Mouse (Mus musculus): Measurements from ENCODE around the gene Rad51b. TPM values are rescaled to one million over a fixed set of nuclear protein-coding genes. Genes with fewer than 3 reads are reported as not detected.

The Rad51b gene
- polyA plus RNA-seq, 1 experiment from 2014 or later = 4.3 TPM

DNA sequence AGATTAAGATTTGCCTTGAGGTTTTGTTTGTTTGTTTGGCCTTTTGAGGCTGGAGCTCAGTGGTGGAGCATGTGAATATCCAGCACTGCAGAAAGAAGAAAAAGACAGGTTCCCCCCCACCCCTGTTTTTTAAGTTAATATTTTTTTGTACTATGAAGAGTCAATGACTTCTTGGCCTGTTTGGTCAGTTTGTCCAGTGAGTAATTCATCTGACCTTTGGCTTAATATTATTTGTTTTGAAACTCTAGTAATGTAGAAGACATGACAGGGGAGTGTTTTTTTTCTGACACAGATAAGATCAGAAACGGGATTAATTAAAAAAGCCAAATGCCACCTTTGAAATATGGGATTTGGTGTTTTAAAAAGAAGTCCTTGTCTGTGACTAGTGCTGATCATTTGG lies 107.4 kb downstream of the Rad51b start:
- ATAC-seq (ENCODE audit: insufficient read depth) = no peak
- no peak overlapping the region for H3K9ac ChIP-seq
- no peaks in the 10 kb centered on the region for H3K27me3 ChIP-seq
- H3K4me1 ChIP-seq (replicated peaks) = no peaks in the 10 kb centered on the region
- H3K27ac ChIP-seq (replicated peaks) = no peak overlapping the region
- no peak overlapping the region for H3K4me3 ChIP-seq (replicated peaks)
- no peaks in the 10 kb centered on the region for H3K36me3 ChIP-seq (replicated peaks)
- no peaks in the 10 kb centered on the region for H3K9me3 ChIP-seq (replicated peaks)
- H3K4me2 ChIP-seq = no peak overlapping the region
- 36% methylated on average over 1 of the region's 1 CpGs for WGBS (ENCODE audit: insufficient replicate concordance)

DNA sequence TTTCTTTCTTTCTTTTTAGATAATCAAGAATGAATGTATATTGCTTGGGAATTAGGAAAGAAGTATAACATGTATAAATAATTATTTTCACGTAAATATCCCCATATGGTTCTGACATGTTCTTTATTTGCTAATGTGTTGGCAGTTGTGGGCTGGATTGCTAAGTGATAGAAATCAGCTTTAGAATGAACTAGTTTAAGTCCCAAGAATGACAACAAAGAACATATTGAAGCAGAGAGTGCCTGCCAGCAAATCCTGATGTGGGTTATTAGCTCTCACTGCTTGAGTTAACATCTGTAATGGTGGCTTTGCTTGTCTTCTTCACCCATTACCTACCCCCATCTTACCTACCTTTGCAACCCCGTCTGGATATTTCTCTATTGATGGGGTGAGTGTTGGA lies 111.6 kb downstream of the Rad51b start:
- 72% methylated on average over 2 of the region's 2 CpGs for WGBS (ENCODE audit: insufficient replicate concordance)
- Histone ChIP-seq H3K4me3 (replicated peaks) (no peak overlapping the region), H3K36me3 (replicated peaks) (no peaks in the 10 kb centered on the region), H3K27me3 (no peaks in the 10 kb centered on the region), H3K4me1 (replicated peaks) (no peaks in the 10 kb centered on the region), H3K4me2 (no peak overlapping the region), H3K27ac (replicated peaks) (no peak overlapping the region), H3K9ac (no peak overlapping the region), H3K9me3 (replicated peaks) (no peaks in the 10 kb centered on the region)
- ATAC-seq (ENCODE audit: insufficient read depth) = no peak

DNA sequence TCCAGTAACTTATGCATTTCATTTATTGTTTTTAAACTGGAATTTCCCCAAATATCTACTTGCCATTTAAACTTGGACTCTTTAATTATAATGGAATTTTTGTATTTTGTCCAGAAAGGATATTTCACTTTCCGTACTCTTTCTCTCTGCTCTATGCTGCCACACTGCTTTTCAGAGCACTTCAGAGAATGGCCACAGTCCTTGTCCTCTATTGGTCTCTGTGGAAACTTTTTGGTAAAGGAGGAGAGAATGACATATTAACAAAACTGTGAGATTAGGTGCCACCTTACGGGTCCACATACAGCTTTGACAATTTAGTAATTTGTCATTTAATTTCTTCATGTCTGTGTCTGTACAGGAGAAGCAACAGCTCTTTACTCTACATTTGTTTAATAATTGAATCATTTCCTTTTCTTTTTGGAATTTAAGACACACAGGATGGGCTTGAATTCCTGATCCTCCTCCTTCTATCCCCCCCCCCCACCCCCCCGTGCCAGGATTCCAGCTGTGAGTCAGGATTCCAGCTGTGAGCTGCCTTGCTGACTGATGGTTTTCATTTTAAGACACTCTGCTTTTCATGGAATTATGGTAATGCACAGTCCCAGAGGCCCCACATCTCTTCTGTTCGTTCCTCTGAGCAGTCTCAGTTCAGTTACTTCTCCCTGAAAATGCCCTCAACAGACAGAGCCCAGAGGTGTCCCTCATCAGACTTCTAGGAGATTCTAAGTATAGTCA lies 112.2 kb downstream of the Rad51b start:
- H3K27me3 ChIP-seq = no peaks in the 10 kb centered on the region
- no peak overlapping the region for H3K9ac ChIP-seq
- H3K4me1 ChIP-seq (replicated peaks) = no peaks in the 10 kb centered on the region
- H3K36me3 ChIP-seq (replicated peaks) = no peaks in the 10 kb centered on the region
- no peak overlapping the region for H3K4me2 ChIP-seq
- H3K4me3 ChIP-seq (replicated peaks) = no peak overlapping the region
- WGBS (ENCODE audit: insufficient replicate concordance) = 64% methylated on average over 4 of the region's 4 CpGs
- H3K9me3 ChIP-seq (replicated peaks) = no peaks in the 10 kb centered on the region
- no peak overlapping the region for H3K27ac ChIP-seq (replicated peaks)
- no peak for ATAC-seq (ENCODE audit: insufficient read depth)

DNA sequence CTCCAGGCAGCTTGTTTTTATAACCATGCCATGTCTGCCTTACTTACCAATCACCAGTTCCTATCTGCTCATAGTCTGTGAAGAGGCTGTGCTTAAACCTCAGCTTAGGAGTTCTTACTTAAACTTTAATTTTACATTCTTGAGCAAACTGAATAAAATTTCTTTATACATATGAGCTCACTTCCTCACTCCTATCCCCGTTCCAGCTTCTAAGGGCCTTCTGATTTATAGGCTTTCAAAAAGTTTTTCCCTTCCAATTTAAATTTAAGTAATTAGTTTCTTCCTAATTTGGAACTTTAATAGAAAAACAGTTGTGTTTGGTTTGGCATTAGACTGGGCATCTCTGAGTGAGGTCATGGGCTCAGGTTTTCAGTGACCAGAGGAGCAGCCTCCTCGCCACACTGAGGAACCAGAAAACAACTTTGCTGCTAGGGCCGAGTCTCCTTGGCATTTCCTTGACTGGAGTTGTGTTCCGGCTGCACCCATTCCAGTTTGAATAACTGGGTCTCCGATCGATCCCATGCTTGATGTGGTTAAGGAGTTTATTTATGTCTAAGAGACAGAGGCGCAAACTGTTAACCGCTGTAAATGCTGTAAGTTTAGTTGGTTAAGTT lies 115.9 kb downstream of the Rad51b start:
- ATAC-seq (ENCODE audit: insufficient read depth) = no peak
- Histone ChIP-seq H3K9ac (no peak overlapping the region), H3K9me3 (replicated peaks) (no peaks in the 10 kb centered on the region), H3K4me3 (replicated peaks) (no peak overlapping the region), H3K27ac (replicated peaks) (no peak overlapping the region), H3K36me3 (replicated peaks) (no peaks in the 10 kb centered on the region), H3K27me3 (no peaks in the 10 kb centered on the region), H3K4me1 (replicated peaks) (no peaks in the 10 kb centered on the region), H3K4me2 (no peak overlapping the region)
- WGBS (ENCODE audit: insufficient replicate concordance) = 73% methylated on average over 8 of the region's 8 CpGs

DNA sequence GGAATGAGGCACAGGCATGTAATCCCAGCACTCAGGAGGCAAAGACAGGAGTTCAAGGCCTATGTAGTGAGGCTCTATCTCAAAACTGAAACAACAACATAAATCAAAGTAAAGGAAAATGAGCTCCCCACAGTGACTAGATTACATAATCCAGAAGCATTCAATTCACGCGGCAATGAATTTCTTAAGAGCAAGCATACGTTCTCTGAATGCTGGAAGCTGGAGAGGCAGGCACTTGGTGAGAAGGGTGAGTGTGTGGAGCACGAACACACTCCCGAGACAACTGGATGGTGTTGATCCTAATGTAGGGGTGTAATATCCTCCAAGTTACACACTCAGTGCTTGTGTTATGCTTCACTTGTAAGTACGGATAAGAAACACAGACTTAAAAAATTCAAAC lies 120.3 kb downstream of the Rad51b start:
- 75% methylated on average over 6 of the region's 6 CpGs for WGBS (ENCODE audit: insufficient replicate concordance)
- no peaks in the 10 kb centered on the region for H3K4me1 ChIP-seq (replicated peaks)
- no peak overlapping the region for H3K27ac ChIP-seq (replicated peaks)
- H3K9me3 ChIP-seq (replicated peaks) = no peaks in the 10 kb centered on the region
- no peak overlapping the region for H3K4me2 ChIP-seq
- no peak overlapping the region for H3K9ac ChIP-seq
- no peak for ATAC-seq (ENCODE audit: insufficient read depth)
- no peaks in the 10 kb centered on the region for H3K36me3 ChIP-seq (replicated peaks)
- no peaks in the 10 kb centered on the region for H3K27me3 ChIP-seq
- H3K4me3 ChIP-seq (replicated peaks) = no peak overlapping the region

DNA sequence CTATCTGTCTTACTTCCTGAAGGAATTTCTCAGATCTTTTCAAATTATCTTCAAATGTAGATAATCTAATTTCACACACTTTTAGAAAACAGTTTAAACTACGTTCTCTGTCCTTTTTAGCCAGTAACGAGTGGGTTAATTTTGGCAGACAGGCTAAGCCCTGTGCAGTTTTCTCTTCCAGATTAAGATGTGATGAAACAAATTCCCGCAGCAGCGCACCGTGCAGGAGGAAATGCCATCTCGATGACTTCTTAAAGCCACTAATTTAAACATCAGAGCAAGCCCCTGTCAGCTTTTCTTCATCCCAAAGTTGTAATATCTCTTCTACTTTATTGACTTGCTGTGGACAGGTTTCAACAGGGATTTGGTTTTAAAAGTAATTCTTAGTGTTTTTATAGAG lies 123.5 kb downstream of the Rad51b start:
- no peak overlapping the region for H3K4me2 ChIP-seq
- H3K27ac ChIP-seq (replicated peaks) = no peak overlapping the region
- H3K4me1 ChIP-seq (replicated peaks) = no peaks in the 10 kb centered on the region
- H3K9me3 ChIP-seq (replicated peaks) = no peaks in the 10 kb centered on the region
- 53% methylated on average over 6 of the region's 6 CpGs for WGBS (ENCODE audit: insufficient replicate concordance)
- no peak for ATAC-seq (ENCODE audit: insufficient read depth)
- H3K27me3 ChIP-seq = no peaks in the 10 kb centered on the region
- no peaks in the 10 kb centered on the region for H3K36me3 ChIP-seq (replicated peaks)
- no peak overlapping the region for H3K4me3 ChIP-seq (replicated peaks)
- H3K9ac ChIP-seq = no peak overlapping the region

DNA sequence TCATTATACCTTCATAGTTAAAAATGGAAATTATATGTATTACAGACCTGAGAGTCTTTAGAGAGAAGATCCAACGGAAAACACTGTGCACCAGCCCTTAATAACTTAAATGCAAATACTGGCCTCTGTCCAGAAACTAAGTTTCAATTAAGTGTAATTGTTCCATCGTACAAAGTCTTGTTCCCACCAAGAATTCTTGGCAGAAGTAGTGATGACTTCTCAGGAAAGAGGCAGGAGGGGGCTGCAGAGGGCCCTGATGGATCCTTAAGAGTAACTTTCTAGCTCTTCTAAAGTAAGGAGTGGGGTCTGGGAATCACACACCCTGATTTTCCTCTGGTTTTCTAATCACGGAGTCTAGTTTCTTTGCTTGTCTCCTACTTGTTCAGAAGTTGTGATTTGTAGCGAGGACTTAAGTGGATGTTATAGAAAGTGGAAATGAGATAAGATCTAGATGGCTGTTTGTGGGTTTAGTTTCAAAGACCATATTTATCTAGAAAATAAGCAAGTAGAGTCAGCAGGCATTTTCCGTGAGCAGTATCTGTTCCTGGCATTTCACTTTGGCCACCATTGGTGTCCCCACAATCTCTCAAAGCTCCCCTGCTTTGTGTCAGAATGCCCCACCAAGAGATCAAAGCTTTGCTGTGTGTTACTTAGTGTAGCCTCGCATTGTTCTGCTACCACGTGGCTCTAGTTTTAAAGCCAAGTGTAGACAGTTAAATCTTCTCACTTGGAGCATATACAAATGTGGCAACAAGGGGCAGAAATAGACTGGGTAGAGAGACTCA lies 132.6 kb downstream of the Rad51b start:
- no peaks in the 10 kb centered on the region for H3K27me3 ChIP-seq
- H3K9ac ChIP-seq = no peak overlapping the region
- no peak overlapping the region for H3K4me3 ChIP-seq (replicated peaks)
- no peaks in the 10 kb centered on the region for H3K36me3 ChIP-seq (replicated peaks)
- ATAC-seq (ENCODE audit: insufficient read depth) = no peak
- H3K4me2 ChIP-seq = no peak overlapping the region
- H3K27ac ChIP-seq (replicated peaks) = no peak overlapping the region
- WGBS (ENCODE audit: insufficient replicate concordance) = 38% methylated on average over 7 of the region's 7 CpGs
- H3K9me3 ChIP-seq (replicated peaks) = no peaks in the 10 kb centered on the region
- H3K4me1 ChIP-seq (replicated peaks) = no peaks in the 10 kb centered on the region

DNA sequence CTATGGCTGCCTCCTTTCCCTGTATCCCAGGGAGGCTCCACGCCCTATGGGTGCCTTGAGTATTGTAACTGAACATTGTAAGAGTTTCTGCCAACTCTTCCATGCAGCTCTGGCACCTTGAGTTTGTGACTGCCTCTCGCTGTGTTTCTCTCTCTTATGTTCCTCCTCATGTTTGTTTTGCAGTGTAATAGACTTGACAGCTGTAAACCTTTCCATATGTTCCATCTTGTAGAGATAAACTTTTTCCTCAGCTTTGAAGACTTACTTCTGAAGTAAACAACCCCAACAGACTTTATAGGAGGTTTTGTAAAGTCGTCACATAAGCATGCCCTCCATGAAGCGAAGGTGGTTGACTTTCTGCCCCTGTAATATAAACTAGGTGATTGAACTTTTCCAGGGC lies 134.1 kb downstream of the Rad51b start:
- H3K4me1 ChIP-seq (replicated peaks) = peaks cover 6% of the 10 kb centered on the region; the same call in 1 of the 2 replicates
- no peaks in the 10 kb centered on the region for H3K9me3 ChIP-seq (replicated peaks)
- H3K36me3 ChIP-seq (replicated peaks) = no peaks in the 10 kb centered on the region
- no peak overlapping the region for H3K9ac ChIP-seq
- WGBS (ENCODE audit: insufficient replicate concordance) = 66% methylated on average over 4 of the region's 4 CpGs
- H3K27ac ChIP-seq (replicated peaks) = no peak overlapping the region
- H3K4me2 ChIP-seq = no peak overlapping the region
- H3K4me3 ChIP-seq (replicated peaks) = no peak overlapping the region
- no peaks in the 10 kb centered on the region for H3K27me3 ChIP-seq
- ATAC-seq (ENCODE audit: insufficient read depth) = no peak

DNA sequence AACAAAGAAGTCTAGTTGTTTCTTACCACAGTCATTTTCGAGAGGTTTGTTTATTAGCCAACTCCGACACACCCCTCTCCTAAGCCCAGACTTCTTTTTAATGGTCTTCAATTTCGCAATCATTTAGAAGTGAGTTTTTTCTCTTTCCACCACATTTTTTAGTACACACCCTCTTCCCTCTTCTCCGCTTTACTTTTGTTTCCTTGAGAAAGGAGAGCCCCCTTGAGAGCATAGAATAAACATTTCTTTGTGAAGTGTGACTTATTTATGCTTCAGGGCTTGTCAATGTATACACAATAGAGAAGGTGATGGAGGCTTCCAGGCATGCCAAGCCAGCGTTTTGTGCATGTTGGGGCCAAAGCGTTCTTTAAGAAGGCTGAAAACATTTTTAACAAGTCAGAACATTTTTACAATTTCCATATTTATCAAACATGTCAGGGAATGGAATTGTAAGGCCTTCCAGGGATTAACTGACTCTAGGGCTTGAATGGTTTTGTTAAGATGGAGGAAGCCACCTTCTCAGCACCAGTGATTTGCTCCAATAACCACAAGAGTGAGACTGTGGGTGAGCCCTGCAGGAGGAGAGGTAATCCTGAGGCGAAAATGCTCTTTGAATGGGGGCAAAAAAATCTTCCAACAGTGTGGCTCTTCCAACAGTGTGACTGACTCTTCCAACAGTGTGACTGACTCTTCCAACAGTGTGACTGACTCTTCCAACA lies 136.8 kb downstream of the Rad51b start:
- Histone ChIP-seq H3K4me2 (no peak overlapping the region), H3K27me3 (no peaks in the 10 kb centered on the region), H3K4me3 (replicated peaks) (no peak overlapping the region), H3K9me3 (replicated peaks) (no peaks in the 10 kb centered on the region), H3K9ac (no peak overlapping the region), H3K27ac (replicated peaks) (no peak overlapping the region), H3K36me3 (replicated peaks) (no peaks in the 10 kb centered on the region), H3K4me1 (replicated peaks) (peaks cover 6% of the 10 kb centered on the region; the same call in 1 of the 2 replicates)
- WGBS (ENCODE audit: insufficient replicate concordance) = 59% methylated on average over 7 of the region's 7 CpGs
- no peak for ATAC-seq (ENCODE audit: insufficient read depth)

DNA sequence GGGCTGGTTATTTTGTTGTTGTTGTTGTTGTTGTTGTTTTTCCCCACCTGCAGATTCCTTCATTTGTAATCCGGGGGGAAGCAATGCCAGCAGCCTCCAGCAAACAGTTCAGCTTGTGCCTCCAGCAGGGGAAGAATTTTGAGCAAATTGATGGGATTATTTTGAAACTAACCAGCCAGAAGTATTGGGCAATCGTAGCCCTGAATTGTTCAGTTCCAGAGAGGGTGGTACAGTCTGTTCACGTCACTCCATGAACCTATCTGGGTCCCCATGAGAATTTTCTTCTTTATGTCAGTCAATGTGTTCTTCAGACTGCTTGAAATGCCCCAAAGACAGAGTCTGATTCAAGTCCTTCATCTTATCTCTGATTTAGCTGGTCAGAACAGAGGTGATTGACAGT lies 138.4 kb downstream of the Rad51b start:
- no peak overlapping the region for H3K9ac ChIP-seq
- WGBS (ENCODE audit: insufficient replicate concordance) = 47% methylated on average over 3 of the region's 3 CpGs
- no peak overlapping the region for H3K4me2 ChIP-seq
- no peak for ATAC-seq (ENCODE audit: insufficient read depth)
- H3K27me3 ChIP-seq = no peaks in the 10 kb centered on the region
- H3K36me3 ChIP-seq (replicated peaks) = no peaks in the 10 kb centered on the region
- H3K4me1 ChIP-seq (replicated peaks) = peaks cover 6% of the 10 kb centered on the region; the same call in 1 of the 2 replicates
- no peak overlapping the region for H3K4me3 ChIP-seq (replicated peaks)
- no peaks in the 10 kb centered on the region for H3K9me3 ChIP-seq (replicated peaks)
- no peak overlapping the region for H3K27ac ChIP-seq (replicated peaks)

DNA sequence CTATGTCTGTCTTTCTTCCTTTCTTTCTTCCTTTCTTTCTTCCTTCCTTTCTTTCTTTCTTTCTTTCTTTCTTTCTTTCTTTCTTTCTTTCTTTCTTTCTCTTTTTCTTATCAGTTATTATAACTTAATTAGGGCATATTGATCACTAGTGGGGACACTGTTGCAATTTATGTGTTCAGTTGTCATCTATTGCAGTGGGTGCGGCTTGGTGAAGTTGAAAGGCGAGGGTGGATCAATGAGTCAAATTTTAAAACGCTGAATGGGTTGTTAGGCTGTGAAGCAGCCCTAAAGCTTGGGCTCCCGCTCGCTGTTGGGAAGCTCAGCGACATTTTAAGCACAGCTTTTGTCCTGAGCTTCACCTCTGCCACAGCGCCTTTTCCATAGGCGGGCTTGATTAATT lies 139.0 kb downstream of the Rad51b start:
- Histone ChIP-seq H3K4me3 (replicated peaks) (no peak overlapping the region), H3K36me3 (replicated peaks) (no peaks in the 10 kb centered on the region), H3K27me3 (no peaks in the 10 kb centered on the region), H3K9me3 (replicated peaks) (no peaks in the 10 kb centered on the region), H3K9ac (no peak overlapping the region), H3K27ac (replicated peaks) (no peak overlapping the region), H3K4me1 (replicated peaks) (peaks cover 6% of the 10 kb centered on the region; the same call in 1 of the 2 replicates), H3K4me2 (no peak overlapping the region)
- no peak for ATAC-seq (ENCODE audit: insufficient read depth)
- 77% methylated on average over 8 of the region's 8 CpGs for WGBS (ENCODE audit: insufficient replicate concordance)
